Mouse (Mus musculus) bone marrow, adult 2 months (tissue): ENCODE data around the gene Atrx.

Source experiments
- CTCF ChIP-seq: fragments of 200-500 bp; IDR thresholded peaks from 2 replicates; pipeline ENCODE4 v1.5.1; 2011; ENCODE audit warnings: low read length, control low read depth; ENCODE audit not compliant: control insufficient read depth, insufficient read depth
- POLR2A ChIP-seq: fragments of 200-500 bp; IDR thresholded peaks from 2 replicates; pipeline ENCODE4 v1.6.1; 2011; ENCODE audit warnings: low read depth, mild to moderate bottlenecking, control low read depth, low read length, borderline replicate concordance; ENCODE audit not compliant: control insufficient read depth

- no peak for TF ChIP-seq CTCF
- TF ChIP-seq POLR2A: no peak
These were observed 163.2 kb downstream of the Atrx start for GRCm38 (mm10) chrX:105766013-105766412.
